Mouse (Mus musculus): Measurements from ENCODE around the gene Tepsin. TPM values are rescaled to one million over a fixed set of nuclear protein-coding genes. Genes with fewer than 3 reads are reported as not detected.

Gene Tepsin
- polyA plus RNA-seq (2014; fragmentation: Illumina TruSeq; extraction: RNeasy Lipid Tissue Mini Kit (QIAGEN cat#74804); ENCODE audit: low read depth, low replicate concordance), result 0.47 TPM

DNA sequence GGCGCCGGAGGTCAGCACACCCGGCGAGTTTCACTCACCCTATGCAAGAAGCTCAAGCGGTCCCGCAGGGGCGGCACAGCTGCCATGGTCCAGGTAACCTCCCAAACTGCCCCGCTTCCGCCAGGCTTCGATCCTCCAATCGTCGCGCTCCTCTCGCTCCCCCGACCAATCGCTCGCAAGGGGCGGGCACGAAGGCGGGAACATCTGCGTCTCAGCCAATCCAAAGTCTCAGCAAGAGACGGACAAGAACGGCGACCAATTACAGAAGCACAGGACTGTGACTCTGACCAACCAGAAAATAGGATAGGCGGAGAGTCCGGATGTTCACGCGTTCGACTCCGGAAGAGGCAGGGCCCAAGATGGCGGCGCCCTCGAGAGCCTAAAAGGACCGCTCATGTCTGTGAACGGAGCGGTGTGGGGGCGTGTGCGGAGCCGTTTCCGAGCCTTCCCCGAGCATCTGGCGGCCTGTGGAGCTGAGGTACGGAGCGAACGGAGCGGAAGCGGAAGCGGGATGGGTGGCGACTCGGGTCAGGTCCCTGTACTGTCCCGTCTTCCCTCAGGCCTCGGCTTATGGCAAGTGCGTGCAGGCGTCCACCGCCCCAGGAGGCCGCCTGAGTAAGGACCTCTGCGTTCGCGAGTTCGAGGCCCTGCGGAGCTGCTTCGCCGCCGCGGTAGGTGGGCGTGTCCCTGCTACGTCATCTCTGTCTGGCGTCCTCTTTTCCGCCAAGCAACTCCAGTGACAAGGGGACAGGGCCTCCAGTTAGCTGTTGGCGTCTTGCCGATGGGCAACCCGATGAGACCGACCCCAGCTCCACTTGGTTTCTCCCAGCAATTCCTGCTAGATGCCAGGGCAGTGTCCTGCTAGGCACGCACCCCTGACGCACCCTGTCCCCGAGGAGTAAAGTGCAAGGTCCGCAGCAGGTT is at the start of gene Tepsin, which contains the start of gene Ndufaf8:
Tepsin (minus strand) TSS at position 144 of the 924 bp plus-strand sequence.
Ndufaf8 (plus strand) TSS at position 341 of the 924 bp plus-strand sequence.

DNA sequence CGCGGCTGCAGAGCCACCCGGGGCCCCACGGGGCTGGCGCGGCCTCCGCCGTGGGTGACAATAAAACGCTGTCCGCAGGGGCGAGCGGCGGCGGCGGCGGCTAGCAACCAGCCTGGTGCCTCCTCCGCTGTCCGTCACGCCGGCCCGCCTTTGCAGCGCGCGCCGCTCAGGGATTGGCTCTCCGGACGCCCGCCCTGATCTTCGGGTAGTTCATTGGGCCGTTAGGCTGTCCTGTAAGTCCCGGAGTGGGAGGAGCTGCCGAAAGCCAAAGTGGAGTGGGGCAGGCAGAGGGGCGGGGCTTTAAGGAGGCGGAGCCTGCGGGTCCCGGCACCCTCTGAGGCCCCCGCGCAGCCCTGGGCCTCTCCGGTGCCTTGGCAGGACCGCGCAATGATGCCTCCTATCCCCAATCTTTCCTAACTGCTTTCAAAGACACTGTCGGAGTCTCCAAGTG is 11.8 kb downstream of the Tepsin start, which contains the start of gene Cep131:
Cep131 (minus strand) TSS at position 126 of the 451 bp plus-strand sequence.

DNA sequence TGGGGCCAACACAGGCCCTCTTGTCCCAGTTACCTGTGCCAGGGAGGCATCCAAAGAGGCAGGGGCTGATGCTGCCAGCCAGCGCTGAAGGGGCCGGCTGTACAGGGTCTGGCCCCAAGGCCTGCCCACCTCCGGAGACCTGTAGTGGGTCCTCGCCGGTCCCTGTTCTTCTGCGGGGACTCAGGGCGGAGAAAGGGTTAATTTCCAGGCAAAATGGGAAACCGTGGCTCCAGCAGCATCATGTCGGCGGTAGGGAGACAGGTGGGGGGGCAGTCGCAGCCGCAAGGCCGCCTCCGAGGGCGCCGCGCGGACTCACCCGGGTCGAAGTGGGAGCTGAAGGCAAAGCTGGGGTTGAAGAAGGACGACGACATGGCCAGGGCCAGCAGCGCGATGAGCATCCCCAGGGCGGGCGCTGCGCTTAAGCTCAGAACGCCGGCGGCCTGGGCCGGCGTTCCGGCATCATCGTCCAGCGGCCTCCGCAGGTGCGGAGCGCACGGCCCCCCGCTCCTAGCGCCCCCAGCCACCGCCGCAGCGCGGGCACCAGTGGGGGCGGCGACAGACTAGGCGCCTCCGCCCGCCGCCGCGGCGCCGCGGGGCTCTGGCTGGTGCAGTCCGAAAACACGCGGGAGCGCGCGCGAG is 51.9 kb downstream of the Tepsin start, which contains the start of gene Aatk:
Aatk (minus strand) TSS at position 615 of the 639 bp plus-strand sequence.

Other genes starting within 250 kb of the Tepsin start
- gene Chmp6, start 185.3 kb downstream of the Tepsin start, polyA plus RNA-seq (2014; fragmentation: Illumina TruSeq; extraction: RNeasy Lipid Tissue Mini Kit (QIAGEN cat#74804); ENCODE audit: low read depth, low replicate concordance), result 0.76 TPM
- 1.5 TPM for gene Baiap2, start 156.0 kb downstream of the Tepsin start, polyA plus RNA-seq (2014; fragmentation: Illumina TruSeq; extraction: RNeasy Lipid Tissue Mini Kit (QIAGEN cat#74804); ENCODE audit: low read depth, low replicate concordance)
- 0.87 TPM for gene Aatk, start 51.6 kb downstream of the Tepsin start, polyA plus RNA-seq (2014; fragmentation: Illumina TruSeq; extraction: RNeasy Lipid Tissue Mini Kit (QIAGEN cat#74804); ENCODE audit: low read depth, low replicate concordance)
- 5.1 TPM for gene Cep131, start 11.9 kb downstream of the Tepsin start, polyA plus RNA-seq (2014; fragmentation: Illumina TruSeq; extraction: RNeasy Lipid Tissue Mini Kit (QIAGEN cat#74804); ENCODE audit: low read depth, low replicate concordance)
- 2.3 TPM for gene Ndufaf8, start 197 bp upstream of the Tepsin start, polyA plus RNA-seq (2014; fragmentation: Illumina TruSeq; extraction: RNeasy Lipid Tissue Mini Kit (QIAGEN cat#74804); ENCODE audit: low read depth, low replicate concordance)
- 3.6 TPM for gene Slc38a10, start 52.6 kb upstream of the Tepsin start, polyA plus RNA-seq (2014; fragmentation: Illumina TruSeq; extraction: RNeasy Lipid Tissue Mini Kit (QIAGEN cat#74804); ENCODE audit: low read depth, low replicate concordance)
- 1.7 TPM for gene Bahcc1, start 134.2 kb upstream of the Tepsin start, polyA plus RNA-seq (2014; fragmentation: Illumina TruSeq; extraction: RNeasy Lipid Tissue Mini Kit (QIAGEN cat#74804); ENCODE audit: low read depth, low replicate concordance)
- 383 TPM for gene Actg1, start 249.8 kb upstream of the Tepsin start, polyA plus RNA-seq (2014; fragmentation: Illumina TruSeq; extraction: RNeasy Lipid Tissue Mini Kit (QIAGEN cat#74804); ENCODE audit: low read depth, low replicate concordance)

Data from adrenal gland, adult 10 weeks (tissue).